In the genomic region with DNA sequence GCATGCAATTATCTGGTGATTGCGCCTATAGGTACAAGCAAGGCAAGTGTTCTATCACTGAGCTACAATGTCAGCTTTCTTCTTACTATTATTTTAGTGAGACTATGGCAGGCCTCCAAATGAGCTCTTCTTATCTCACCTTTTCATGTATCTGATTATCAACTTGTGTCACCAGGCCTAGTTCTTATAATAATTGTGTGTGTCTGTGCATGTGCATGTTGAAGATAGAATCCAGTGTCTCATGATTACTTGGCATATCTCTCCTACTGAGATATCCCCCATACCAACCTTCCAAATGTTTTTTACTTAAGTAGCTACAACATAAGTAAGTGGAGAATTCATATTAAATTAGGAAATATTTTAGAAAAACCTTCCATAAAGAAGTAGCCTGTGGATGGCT, we compare ENCODE assay signal across 25 mouse cellular contexts.
"Had no signal": no experiment of that assay in that cellular context is flagged by ENCODE, and none has a peak within 500 bp of the region (broad histone marks: within the 10 kb centered on the region; RNA-seq: fewer than 3 reads in every experiment).

No protein-coding gene starts in this region.

- H3K27ac ChIP-seq: embryonic facial prominence, embryonic 10.5 days; embryonic facial prominence, embryonic 12.5 days; embryonic facial prominence, embryonic 13.5 days; embryonic facial prominence, embryonic 15.5 days; forebrain, embryonic 10.5 days; forebrain, embryonic 12.5 days; forebrain, embryonic 13.5 days; forebrain, embryonic 15.5 days; gastrocnemius, adult 2 months; heart, adult 2 months had no signal

- H3K36me3 ChIP-seq: embryonic facial prominence, embryonic 10.5 days; embryonic facial prominence, embryonic 12.5 days; embryonic facial prominence, embryonic 13.5 days; embryonic facial prominence, embryonic 15.5 days; forebrain, embryonic 10.5 days; forebrain, embryonic 12.5 days; forebrain, embryonic 15.5 days had no signal

- H3K4me1 ChIP-seq: embryonic facial prominence, embryonic 15.5 days; forebrain, embryonic 10.5 days had no signal

- H3K27me3 ChIP-seq: embryonic facial prominence, embryonic 12.5 days; embryonic facial prominence, embryonic 13.5 days; embryonic facial prominence, embryonic 15.5 days; forebrain, embryonic 12.5 days; forebrain, embryonic 13.5 days; forebrain, embryonic 15.5 days had no signal

- H3K9ac ChIP-seq: embryonic facial prominence, embryonic 12.5 days; embryonic facial prominence, embryonic 13.5 days; embryonic facial prominence, embryonic 15.5 days; forebrain, embryonic 12.5 days; forebrain, embryonic 13.5 days; forebrain, embryonic 15.5 days; forebrain, postnatal 0 days had no signal

- H3K9me3 ChIP-seq: embryonic facial prominence, embryonic 10.5 days; embryonic facial prominence, embryonic 12.5 days; embryonic facial prominence, embryonic 13.5 days; embryonic facial prominence, embryonic 15.5 days; forebrain, embryonic 10.5 days; forebrain, embryonic 12.5 days; forebrain, embryonic 13.5 days; forebrain, embryonic 15.5 days had no signal

- H3K4me3 ChIP-seq: embryonic facial prominence, embryonic 10.5 days; embryonic facial prominence, embryonic 12.5 days; embryonic facial prominence, embryonic 13.5 days; embryonic facial prominence, embryonic 15.5 days; erythroblast, embryonic 14.5 days; forebrain, embryonic 10.5 days; forebrain, embryonic 12.5 days; forebrain, embryonic 13.5 days; forebrain, embryonic 15.5 days; gastrocnemius, adult 2 months; heart, adult 2 months had no signal

- DNase-seq: cerebellum, adult 9-10 months; cerebellum, adult 9-11 months; cerebellum, postnatal 10 days; cerebellum, postnatal 14 days; cerebellum, postnatal 25 days; cerebellum, postnatal 36 days; embryo, embryonic 11 days; forebrain, postnatal 0 days; gastrocnemius, adult 2 months; gastrocnemius, postnatal 10 days; gastrocnemius, postnatal 14 days; gastrocnemius, postnatal 25 days; gastrocnemius, postnatal 36 days; heart, adult 11 months; heart, adult 18-20 months; heart, adult 2 months had no signal
